Mouse (Mus musculus): ENCODE results near the gene Schip1. TPM values are rescaled to one million over a fixed set of nuclear protein-coding genes. Genes with fewer than 3 reads are reported as not detected.

Schip1 gene
- polyA plus RNA-seq, 1 experiment from 2014 or later = 33.2 TPM

DNA sequence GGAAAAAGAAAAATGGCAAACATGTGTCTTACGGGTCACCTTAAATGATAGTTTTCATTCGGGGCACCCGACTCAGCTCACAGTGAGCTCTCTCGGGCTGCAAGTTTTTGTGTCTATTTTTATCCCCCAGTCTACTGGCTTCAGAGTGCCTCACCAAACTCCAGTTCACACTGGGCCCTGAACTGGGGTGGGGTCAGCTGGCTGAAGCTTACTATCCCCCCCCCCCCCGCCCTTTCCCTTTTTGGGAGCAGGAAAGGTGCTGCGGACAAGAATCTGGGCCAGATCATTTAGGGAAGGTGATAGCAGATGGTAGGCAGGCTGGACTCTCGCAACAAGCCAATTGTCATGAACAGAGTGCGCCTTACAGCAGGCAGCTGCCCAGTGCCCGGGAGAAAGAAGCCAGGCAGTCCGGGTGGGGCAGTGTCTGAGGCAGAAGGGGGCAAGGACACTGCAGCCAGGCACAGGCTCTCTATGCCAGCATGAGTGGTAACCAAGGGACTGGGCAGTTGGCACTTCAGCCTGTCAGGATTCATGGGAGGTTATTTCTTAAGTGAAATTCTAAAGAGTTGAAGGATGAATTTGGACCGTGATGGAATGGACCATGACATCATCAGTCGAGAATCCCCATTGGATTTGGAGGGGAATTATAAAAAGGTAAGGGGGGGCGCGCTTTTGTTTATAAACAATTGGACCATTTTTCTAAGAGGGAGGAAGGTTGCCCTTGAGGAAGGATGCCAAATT is 519.3 kb downstream of the Schip1 start:
- Histone ChIP-seq H3K4me2 (ENCODE audit: low read depth, low read length) (peak overlapping the region; percentile 47), H3K4me1 (ENCODE audit: control insufficient read depth, insufficient read depth, low read length) (peaks cover 18% of the 10 kb centered on the region), H3K9ac (ENCODE audit: low read length) (0 out of 2 replicates have a peak overlapping the region, but pooled peaks have one; percentile 37), H3K9me3 (replicated peaks; ENCODE audit: control insufficient read depth, low read length) (no peaks in the 10 kb centered on the region), H3K27me3 (ENCODE audit: control insufficient read depth, insufficient read depth, low read length) (no peaks in the 10 kb centered on the region), H3K27ac (ENCODE audit: low read length) (peak overlapping the region; percentile 48), H3K36me3 (ENCODE audit: control insufficient read depth, insufficient read depth, low read length) (no peaks in the 10 kb centered on the region), H3K4me3 (replicated peaks; ENCODE audit: low read length) (no peak overlapping the region; the same call in 1 of the 2 replicates)
- WGBS = 43% methylated on average over 14 of the region's 14 CpGs
- 0 out of 2 replicates have a peak, but pooled peaks have one; percentile 33 for ATAC-seq (ENCODE audit: insufficient read depth, low FRiP score)

DNA sequence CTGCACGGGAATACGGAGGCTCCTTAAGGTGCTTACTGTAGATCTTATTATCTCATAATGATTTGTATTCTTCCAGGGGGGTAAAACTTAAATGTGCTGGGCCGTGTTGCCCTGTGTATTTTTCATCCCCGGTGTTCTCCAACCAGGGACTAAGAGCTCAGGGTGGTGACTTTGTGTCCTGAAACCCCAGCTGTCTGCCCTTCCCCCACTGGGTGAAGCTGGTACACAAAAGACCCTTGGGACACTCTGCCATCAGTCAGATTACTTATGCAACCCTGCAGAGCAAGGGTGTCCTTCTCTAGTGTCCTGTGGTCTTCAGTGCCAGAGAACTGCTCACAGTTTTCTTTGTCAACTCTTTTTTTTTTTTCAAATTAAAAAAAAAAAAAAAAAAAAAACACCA is 520.6 kb downstream of the Schip1 start:
- Histone ChIP-seq H3K36me3 (ENCODE audit: control insufficient read depth, insufficient read depth, low read length) (no peaks in the 10 kb centered on the region), H3K27me3 (ENCODE audit: control insufficient read depth, insufficient read depth, low read length) (no peaks in the 10 kb centered on the region), H3K4me3 (replicated peaks; ENCODE audit: low read length) (no peak overlapping the region), H3K9ac (ENCODE audit: low read length) (no peak overlapping the region), H3K27ac (ENCODE audit: low read length) (no peak overlapping the region), H3K4me1 (ENCODE audit: control insufficient read depth, insufficient read depth, low read length) (peaks cover 19% of the 10 kb centered on the region), H3K4me2 (ENCODE audit: low read depth, low read length) (no peak overlapping the region), H3K9me3 (replicated peaks; ENCODE audit: control insufficient read depth, low read length) (no peaks in the 10 kb centered on the region)
- no peak for ATAC-seq (ENCODE audit: insufficient read depth, low FRiP score)
- 76% methylated on average over 4 of the region's 4 CpGs for WGBS

DNA sequence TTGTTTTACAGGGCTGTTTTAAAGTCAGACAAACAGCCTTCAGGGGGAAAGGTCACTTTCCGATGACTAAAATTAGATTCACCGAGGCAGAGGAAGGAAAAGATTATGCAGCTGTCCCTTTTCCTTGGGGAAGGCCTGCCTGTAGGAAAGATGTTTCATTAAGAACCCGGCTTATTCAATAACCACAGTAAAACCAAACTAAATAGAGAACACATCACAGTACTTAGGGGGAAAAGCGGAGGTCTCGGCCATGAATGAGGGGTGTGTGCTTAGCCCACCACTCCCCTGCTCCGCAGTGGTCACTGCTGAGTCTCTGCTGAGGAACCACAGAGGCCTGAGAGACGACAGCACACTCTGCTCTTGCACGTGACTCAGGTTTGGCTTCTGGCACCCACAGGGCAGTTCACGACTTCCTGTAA is 522.1 kb downstream of the Schip1 start:
- no peaks in the 10 kb centered on the region for H3K9me3 ChIP-seq (replicated peaks; ENCODE audit: control insufficient read depth, low read length)
- H3K27ac ChIP-seq (ENCODE audit: low read length) = no peak overlapping the region
- no peak overlapping the region for H3K4me2 ChIP-seq (ENCODE audit: low read depth, low read length)
- no peaks in the 10 kb centered on the region for H3K27me3 ChIP-seq (ENCODE audit: control insufficient read depth, insufficient read depth, low read length)
- no peak for ATAC-seq (ENCODE audit: insufficient read depth, low FRiP score)
- H3K36me3 ChIP-seq (ENCODE audit: control insufficient read depth, insufficient read depth, low read length) = no peaks in the 10 kb centered on the region
- WGBS = 38% methylated on average over 9 of the region's 9 CpGs
- H3K4me3 ChIP-seq (replicated peaks; ENCODE audit: low read length) = no peak overlapping the region
- H3K9ac ChIP-seq (ENCODE audit: low read length) = no peak overlapping the region
- H3K4me1 ChIP-seq (ENCODE audit: control insufficient read depth, insufficient read depth, low read length) = peaks cover 25% of the 10 kb centered on the region

DNA sequence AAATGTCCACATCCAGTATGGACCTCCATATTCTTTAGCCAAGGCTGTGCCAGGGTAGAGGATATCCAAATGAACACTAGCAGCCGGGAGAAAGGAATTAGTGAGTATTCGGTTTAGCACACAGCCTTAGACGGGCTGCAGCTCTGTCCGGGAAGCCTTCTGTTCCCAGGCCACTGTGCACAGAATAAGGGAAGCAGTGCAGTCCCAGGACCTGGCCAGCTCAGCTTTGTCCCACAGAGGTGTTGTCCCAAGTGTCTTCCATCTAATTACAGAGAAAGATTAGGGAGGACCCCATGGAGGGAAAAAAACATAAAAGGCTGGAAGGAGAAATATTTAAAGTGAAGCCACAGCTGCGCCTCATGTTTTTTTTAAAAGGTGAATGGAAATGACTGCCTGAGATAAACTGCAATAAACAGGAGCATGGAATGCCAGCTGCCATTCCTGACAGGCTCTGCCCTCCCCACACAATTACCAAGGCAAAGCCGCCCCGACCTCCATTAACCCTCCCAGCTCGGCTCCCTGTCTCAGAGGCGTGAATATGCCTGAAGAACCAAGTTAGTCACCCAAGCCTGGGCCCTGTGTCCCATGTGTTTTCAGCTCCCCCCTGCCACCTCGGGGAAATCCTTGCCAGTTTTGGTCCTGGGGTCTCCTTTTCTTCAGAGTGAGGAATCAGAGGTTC is 523.1 kb downstream of the Schip1 start:
- WGBS = 73% methylated on average over 10 of the region's 10 CpGs
- Histone ChIP-seq H3K27ac (ENCODE audit: low read length) (no peak overlapping the region), H3K27me3 (ENCODE audit: control insufficient read depth, insufficient read depth, low read length) (no peaks in the 10 kb centered on the region), H3K36me3 (ENCODE audit: control insufficient read depth, insufficient read depth, low read length) (no peaks in the 10 kb centered on the region), H3K9ac (ENCODE audit: low read length) (no peak overlapping the region), H3K4me2 (ENCODE audit: low read depth, low read length) (no peak overlapping the region), H3K9me3 (replicated peaks; ENCODE audit: control insufficient read depth, low read length) (no peaks in the 10 kb centered on the region), H3K4me1 (ENCODE audit: control insufficient read depth, insufficient read depth, low read length) (peaks cover 19% of the 10 kb centered on the region), H3K4me3 (replicated peaks; ENCODE audit: low read length) (no peak overlapping the region)
- no peak for ATAC-seq (ENCODE audit: insufficient read depth, low FRiP score)

DNA sequence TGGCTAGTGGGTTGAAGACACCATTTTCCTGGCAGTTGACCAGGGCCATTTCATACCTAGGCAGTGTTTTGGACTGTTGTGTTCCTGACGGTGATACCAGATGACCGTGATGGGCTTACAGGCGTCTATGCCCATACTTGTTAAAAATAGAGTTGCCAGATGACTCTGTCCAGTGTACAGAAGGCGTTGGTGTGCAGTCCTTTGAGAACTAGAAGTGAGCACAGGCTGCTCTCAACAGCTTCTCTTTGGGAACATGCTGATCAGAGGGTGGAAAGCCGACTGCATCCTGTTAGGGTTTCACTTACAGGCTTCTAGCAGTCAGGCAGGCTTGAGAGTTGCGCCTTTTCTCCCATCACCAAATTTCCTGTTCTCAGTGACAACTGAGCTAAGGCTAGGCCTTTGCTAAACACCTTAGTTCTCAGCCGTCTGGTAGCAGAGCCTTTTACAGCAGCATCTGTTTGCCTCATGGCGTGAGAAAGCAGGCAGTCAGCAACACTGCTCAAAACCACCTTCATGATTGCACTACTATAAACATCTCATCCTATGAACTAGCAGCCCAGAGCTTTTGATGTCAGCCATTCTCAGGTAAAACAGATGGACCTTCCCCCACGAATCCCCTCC is 524.7 kb downstream of the Schip1 start:
- no peak for ATAC-seq (ENCODE audit: insufficient read depth, low FRiP score)
- no peak overlapping the region for H3K9ac ChIP-seq (ENCODE audit: low read length)
- no peaks in the 10 kb centered on the region for H3K9me3 ChIP-seq (replicated peaks; ENCODE audit: control insufficient read depth, low read length)
- H3K36me3 ChIP-seq (ENCODE audit: control insufficient read depth, insufficient read depth, low read length) = no peaks in the 10 kb centered on the region
- H3K4me3 ChIP-seq (replicated peaks; ENCODE audit: low read length) = no peak overlapping the region
- 76% methylated on average over 9 of the region's 9 CpGs for WGBS
- H3K27ac ChIP-seq (ENCODE audit: low read length) = no peak overlapping the region
- no peaks in the 10 kb centered on the region for H3K27me3 ChIP-seq (ENCODE audit: control insufficient read depth, insufficient read depth, low read length)
- H3K4me2 ChIP-seq (ENCODE audit: low read depth, low read length) = no peak overlapping the region
- peaks cover 13% of the 10 kb centered on the region; the same call in 1 of the 2 replicates for H3K4me1 ChIP-seq (ENCODE audit: control insufficient read depth, insufficient read depth, low read length)

DNA sequence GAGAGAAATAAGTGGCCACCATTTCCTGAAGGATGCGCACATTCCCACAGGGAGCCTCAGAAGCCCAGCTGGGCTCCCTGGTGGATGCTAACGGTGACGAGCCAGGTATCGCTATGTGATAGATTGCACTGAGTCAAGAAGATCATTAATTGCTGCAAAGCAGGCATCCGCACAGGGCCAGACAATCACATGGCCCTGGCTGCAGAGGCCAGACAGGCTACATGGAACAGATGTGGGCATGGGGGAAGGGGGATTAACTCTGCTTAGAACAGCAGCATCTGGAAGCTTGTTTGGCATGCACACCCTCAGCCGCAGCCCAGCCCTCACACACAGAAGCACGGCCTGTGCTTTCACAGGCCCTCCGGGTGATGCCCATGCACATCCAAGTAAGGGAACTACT is 525.8 kb downstream of the Schip1 start:
- H3K27ac ChIP-seq (ENCODE audit: low read length) = no peak overlapping the region; the same call in 1 of the 2 replicates
- H3K9me3 ChIP-seq (replicated peaks; ENCODE audit: control insufficient read depth, low read length) = no peaks in the 10 kb centered on the region
- no peak overlapping the region for H3K9ac ChIP-seq (ENCODE audit: low read length)
- peaks cover 13% of the 10 kb centered on the region; the same call in 1 of the 2 replicates for H3K4me1 ChIP-seq (ENCODE audit: control insufficient read depth, insufficient read depth, low read length)
- H3K4me3 ChIP-seq (replicated peaks; ENCODE audit: low read length) = no peak overlapping the region
- H3K4me2 ChIP-seq (ENCODE audit: low read depth, low read length) = no peak overlapping the region
- H3K27me3 ChIP-seq (ENCODE audit: control insufficient read depth, insufficient read depth, low read length) = no peaks in the 10 kb centered on the region
- no peaks in the 10 kb centered on the region for H3K36me3 ChIP-seq (ENCODE audit: control insufficient read depth, insufficient read depth, low read length)
- ATAC-seq (ENCODE audit: insufficient read depth, low FRiP score) = peak; percentile 63; the same call in 1 of the 2 replicates
- 39% methylated on average over 8 of the region's 8 CpGs for WGBS

DNA sequence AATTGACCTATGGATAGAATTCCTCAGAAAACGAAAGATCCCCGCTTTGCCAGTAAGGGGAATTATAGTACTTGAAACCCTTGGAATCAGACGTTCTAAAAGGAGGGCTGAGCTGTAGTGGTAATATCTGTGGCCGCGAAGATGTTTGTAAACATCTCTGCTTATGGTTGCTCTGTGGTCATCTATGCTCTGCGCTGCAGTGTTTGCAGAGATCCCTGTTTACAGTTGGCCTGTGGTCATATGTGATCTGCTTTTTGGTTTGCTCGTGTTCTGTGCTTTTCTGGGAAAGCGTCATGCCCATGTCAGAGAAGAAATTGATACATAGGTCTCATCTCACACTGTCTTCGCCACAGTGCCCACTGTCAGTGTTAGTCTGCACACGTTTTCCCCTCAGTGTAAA is 528.0 kb downstream of the Schip1 start:
- Histone ChIP-seq H3K4me3 (replicated peaks; ENCODE audit: low read length) (no peak overlapping the region), H3K4me2 (ENCODE audit: low read depth, low read length) (no peak overlapping the region; the same call in 1 of the 2 replicates), H3K36me3 (ENCODE audit: control insufficient read depth, insufficient read depth, low read length) (no peaks in the 10 kb centered on the region), H3K9me3 (replicated peaks; ENCODE audit: control insufficient read depth, low read length) (no peaks in the 10 kb centered on the region), H3K27me3 (ENCODE audit: control insufficient read depth, insufficient read depth, low read length) (no peaks in the 10 kb centered on the region), H3K27ac (ENCODE audit: low read length) (no peak overlapping the region), H3K4me1 (ENCODE audit: control insufficient read depth, insufficient read depth, low read length) (peaks cover 10% of the 10 kb centered on the region; the same call in 1 of the 2 replicates), H3K9ac (ENCODE audit: low read length) (no peak overlapping the region)
- WGBS = 70% methylated on average over 10 of the region's 10 CpGs
- no peak for ATAC-seq (ENCODE audit: insufficient read depth, low FRiP score)

DNA sequence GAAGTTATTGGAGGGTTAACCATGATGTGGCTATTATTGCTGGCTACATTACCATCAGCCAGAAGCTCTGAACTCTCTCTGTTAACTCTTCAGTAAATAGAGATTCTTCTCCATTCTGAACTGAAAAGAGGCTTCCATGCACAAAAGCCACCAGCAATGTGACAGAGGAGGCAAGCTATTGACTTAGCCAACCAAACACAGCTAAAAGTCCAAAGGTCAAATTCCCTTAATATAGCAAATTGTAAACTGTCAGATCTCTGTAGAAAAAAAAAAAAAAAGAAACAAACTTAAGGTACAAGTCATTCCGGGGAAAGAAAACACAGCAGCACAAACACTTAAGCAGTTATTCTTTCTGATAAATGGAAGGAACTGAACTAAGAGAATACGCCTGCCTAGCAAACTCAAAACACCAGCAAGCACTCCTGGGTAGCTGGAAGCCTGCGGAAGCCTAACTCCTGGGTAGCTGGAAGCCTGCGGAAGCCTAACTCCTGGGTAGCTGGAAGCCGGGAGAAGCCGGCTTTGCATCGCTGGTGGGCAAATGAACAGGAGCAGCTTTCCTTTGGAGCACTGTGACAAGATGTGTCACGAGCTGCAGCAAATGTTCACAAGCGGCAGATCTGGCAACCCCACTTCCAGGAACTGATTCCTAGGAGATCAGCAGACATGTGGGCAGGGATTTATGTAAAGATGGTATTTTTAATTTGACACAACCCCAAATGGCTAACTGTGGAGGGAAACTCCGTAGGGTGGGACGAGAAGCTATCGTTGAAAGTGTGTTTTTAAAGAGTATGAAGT is 528.7 kb downstream of the Schip1 start:
- H3K4me3 ChIP-seq (replicated peaks; ENCODE audit: low read length) = no peak overlapping the region
- no peak overlapping the region for H3K9ac ChIP-seq (ENCODE audit: low read length)
- H3K27ac ChIP-seq (ENCODE audit: low read length) = no peak overlapping the region
- 64% methylated on average over 12 of the region's 12 CpGs for WGBS
- H3K36me3 ChIP-seq (ENCODE audit: control insufficient read depth, insufficient read depth, low read length) = no peaks in the 10 kb centered on the region
- no peaks in the 10 kb centered on the region for H3K9me3 ChIP-seq (replicated peaks; ENCODE audit: control insufficient read depth, low read length)
- no peaks in the 10 kb centered on the region for H3K27me3 ChIP-seq (ENCODE audit: control insufficient read depth, insufficient read depth, low read length)
- peaks cover 10% of the 10 kb centered on the region; the same call in 1 of the 2 replicates for H3K4me1 ChIP-seq (ENCODE audit: control insufficient read depth, insufficient read depth, low read length)
- no peak overlapping the region for H3K4me2 ChIP-seq (ENCODE audit: low read depth, low read length)
- no peak for ATAC-seq (ENCODE audit: insufficient read depth, low FRiP score)

Data from stomach, embryonic 16.5 days (tissue).